ENCODE assay signal across 12 mouse cellular contexts in the genomic region with DNA sequence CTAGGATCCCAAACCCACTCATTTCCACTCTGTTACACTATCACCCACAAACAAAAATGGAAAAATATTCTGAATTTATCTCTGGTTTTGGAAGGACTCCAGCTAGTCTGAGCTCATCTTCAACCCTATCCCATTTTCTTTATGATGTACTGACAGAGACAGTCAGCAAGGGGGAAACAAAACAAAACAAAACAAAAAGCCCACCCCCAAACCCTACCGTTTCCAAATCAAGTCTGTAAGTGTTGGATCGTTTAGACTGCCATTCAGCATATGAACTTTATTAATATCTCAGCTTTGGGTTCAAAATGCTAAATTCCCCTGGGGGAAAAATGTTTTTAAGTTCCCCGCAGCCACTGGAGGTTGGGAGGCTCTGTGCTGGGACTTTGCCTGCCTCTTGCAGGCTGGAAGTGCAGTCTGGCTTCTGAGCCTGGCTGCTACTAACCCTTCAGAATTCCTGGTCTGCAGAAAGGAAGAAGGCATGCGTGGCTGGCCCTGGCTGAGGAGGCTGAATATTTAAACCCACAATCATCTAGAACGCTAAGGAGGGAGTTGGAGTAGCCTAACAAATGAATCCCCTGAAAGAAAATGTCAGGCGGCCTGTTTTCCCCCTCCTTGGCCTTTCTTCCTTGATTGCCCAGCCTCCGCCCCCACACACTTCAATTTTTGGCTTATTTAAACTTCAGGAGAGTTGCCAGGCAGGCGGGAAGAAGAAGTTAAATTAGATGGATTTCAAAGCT.
DNase-seq lines count a peak whose midpoint lies in the region; ATAC-seq and TF ChIP-seq lines count a peak whose summit lies in the region.
"Had no signal": no experiment of that assay in that cellular context is flagged by ENCODE, and none has a peak within 500 bp of the region (broad histone marks: within the 10 kb centered on the region; RNA-seq: fewer than 3 reads in every experiment).

No protein-coding gene starts in this region.

- no peak for ATAC-seq in intestine, embryonic 14.5 days (replicated peaks; ENCODE audit: low FRiP score, low TSS enrichment, low read depth)
- ATAC-seq in intestine, postnatal 0 days, result no peak
- peak; percentile 71 for ATAC-seq in forebrain, embryonic 16.5 days
- no peak for ATAC-seq in inflammation-experienced regulatory T-cells, adult 6 months

- H3K4me1 ChIP-seq in intestine, embryonic 14.5 days (replicated peaks; ENCODE audit: control insufficient read depth, insufficient read depth, low read length), result peaks cover 6% of the 10 kb centered on the region
- no peaks in the 10 kb centered on the region for H3K4me1 ChIP-seq in intestine, postnatal 0 days (replicated peaks; ENCODE audit: control insufficient read depth, insufficient read depth, low read length)
- peaks cover 3% of the 10 kb centered on the region; the same call in 1 of the 2 replicates for H3K4me1 ChIP-seq in testis, adult 2 months (ENCODE audit: control insufficient read depth, insufficient read depth, low read length)
- peaks cover 15% of the 10 kb centered on the region for H3K4me1 ChIP-seq in forebrain, embryonic 16.5 days (replicated peaks; ENCODE audit: control insufficient read depth, insufficient read depth, low read length)

- TF ChIP-seq CTCF in intestine, postnatal 0 days (IDR thresholded peaks at IDR 0.05; ENCODE audit: low read depth), result no peak
- TF ChIP-seq CTCF in testis, adult 2 months (IDR thresholded peaks at IDR 0.05; ENCODE audit: control insufficient read depth, insufficient read depth, insufficient replicate concordance, low read depth, low read length), result no peak

- H3K36me3 ChIP-seq in intestine, embryonic 14.5 days (ENCODE audit: control insufficient read depth, insufficient read depth, low read length), result no peaks in the 10 kb centered on the region
- no peaks in the 10 kb centered on the region for H3K36me3 ChIP-seq in intestine, postnatal 0 days (ENCODE audit: control insufficient read depth, insufficient read depth)
- H3K36me3 ChIP-seq in testis, adult 2 months (ENCODE audit: control insufficient read depth, insufficient read depth, low read length), result no peaks in the 10 kb centered on the region
- no peaks in the 10 kb centered on the region for H3K36me3 ChIP-seq in forebrain, embryonic 16.5 days (ENCODE audit: control insufficient read depth, insufficient read depth)

- WGBS in intestine, embryonic 14.5 days, result 32% methylated on average over 8 of the region's 8 CpGs
- 53% methylated on average over 8 of the region's 8 CpGs for WGBS in intestine, postnatal 0 days
- 14% methylated on average over 8 of the region's 8 CpGs for WGBS in forebrain, embryonic 16.5 days

- peak overlapping the region; percentile 19; the same call in 1 of the 2 replicates for H3K27ac ChIP-seq in intestine, embryonic 14.5 days (ENCODE audit: low read depth)
- no peak overlapping the region for H3K27ac ChIP-seq in intestine, postnatal 0 days (ENCODE audit: low read depth, low read length)
- peak overlapping the region; percentile 23; the same call in 1 of the 2 replicates for H3K27ac ChIP-seq in testis, adult 2 months (ENCODE audit: control insufficient read depth, insufficient read depth, low read depth, low read length)
- no peak overlapping the region; the same call in 1 of the 2 replicates for H3K27ac ChIP-seq in forebrain, embryonic 16.5 days (ENCODE audit: low read length)
- H3K27ac ChIP-seq: macrophage had no signal

- H3K4me2 ChIP-seq in intestine, embryonic 14.5 days (ENCODE audit: low read length), result no peak overlapping the region
- no peak overlapping the region for H3K4me2 ChIP-seq in intestine, postnatal 0 days (replicated peaks; ENCODE audit: low read depth)
- no peak overlapping the region; the same call in 1 of the 2 replicates for H3K4me2 ChIP-seq in forebrain, embryonic 16.5 days (ENCODE audit: low read length)

- H3K9me3 ChIP-seq in intestine, embryonic 14.5 days (ENCODE audit: control insufficient read depth, low read length), result no peaks in the 10 kb centered on the region
- no peaks in the 10 kb centered on the region for H3K9me3 ChIP-seq in intestine, postnatal 0 days (ENCODE audit: control insufficient read depth)
- H3K9me3 ChIP-seq in forebrain, embryonic 16.5 days (ENCODE audit: control insufficient read depth, low read length), result no peaks in the 10 kb centered on the region

- H3K4me3 ChIP-seq in intestine, embryonic 14.5 days (ENCODE audit: low read depth, low read length), result no peak overlapping the region
- no peak overlapping the region for H3K4me3 ChIP-seq in intestine, postnatal 0 days (ENCODE audit: low read depth, low read length)
- H3K4me3 ChIP-seq in testis, adult 2 months (ENCODE audit: control insufficient read depth, low read depth, low read length), result no peak overlapping the region
- no peak overlapping the region for H3K4me3 ChIP-seq in forebrain, embryonic 16.5 days (replicated peaks; ENCODE audit: low read length)

- no peak overlapping the region for H3K9ac ChIP-seq in intestine, embryonic 14.5 days (ENCODE audit: low read length)
- no peak overlapping the region for H3K9ac ChIP-seq in intestine, postnatal 0 days (ENCODE audit: low read depth, low read length)
- H3K9ac ChIP-seq in forebrain, embryonic 16.5 days (replicated peaks; ENCODE audit: low read depth, low read length), result no peak overlapping the region

- no peaks in the 10 kb centered on the region for H3K27me3 ChIP-seq in intestine, embryonic 14.5 days (replicated peaks; ENCODE audit: control insufficient read depth, insufficient read depth, low read length)
- H3K27me3 ChIP-seq in intestine, postnatal 0 days (replicated peaks; ENCODE audit: control insufficient read depth, insufficient read depth, low read length), result no peaks in the 10 kb centered on the region
- no peaks in the 10 kb centered on the region for H3K27me3 ChIP-seq in testis, adult 2 months (ENCODE audit: control insufficient read depth, insufficient read depth, low read length)
- no peaks in the 10 kb centered on the region for H3K27me3 ChIP-seq in forebrain, embryonic 16.5 days (replicated peaks; ENCODE audit: control insufficient read depth, insufficient read depth, low read length)

- no peak for DNase-seq in intestine, embryonic 14.5 days (ENCODE audit: low spot score)
- no peak for DNase-seq in testis, postnatal 10 days (ENCODE audit: low spot score)
- DNase-seq in urinary bladder, postnatal 36 days (ENCODE audit: low spot score in 2 of 2), result no peak
- no peak for DNase-seq in neural tube, embryonic 10.5 days (ENCODE audit: extremely low spot score, low spot score)
- DNase-seq: cerebellum, adult 8-10 months; heart, postnatal 36 days; thymus, adult 2 months had no signal

- TF ChIP-seq POLR2A in testis, adult 2 months (IDR thresholded peaks at IDR 0.05; ENCODE audit: control insufficient read depth, low read depth, low read length), result no peak

Comparison
In these comparisons a context has a peak if more than half of its experiments do, and no peak if none do; other contexts are left out.
1. H3K27ac ChIP-seq: peak in intestine, embryonic 14.5 days (single experiment) and testis, adult 2 months (single experiment); none in intestine, postnatal 0 days (single experiment) and forebrain, embryonic 16.5 days (single experiment).